Mouse (Mus musculus) bone marrow, adult 2 months (tissue): ENCODE results near the gene Acvr2b. TPM values are rescaled to one million over a fixed set of nuclear protein-coding genes. Genes with fewer than 3 reads are reported as not detected.

Source experiments
- H3K27ac ChIP-seq: fragments of 200-500 bp; 2 replicates; pipeline ENCODE4 v1.5.1; 2012; ENCODE audit warnings: low read depth, mild to moderate bottlenecking, control low read depth, inconsistent platforms, low read length; ENCODE audit not compliant: control insufficient read depth, poor library complexity, insufficient read depth
- H3K4me1 ChIP-seq: fragments of 200-500 bp; 2 replicates; pipeline ENCODE4 v1.6.1; 2011; ENCODE audit warnings: low read length; ENCODE audit not compliant: control insufficient read depth, insufficient read depth
- H3K4me3 ChIP-seq: fragments of 200-500 bp; replicated peaks from 2 replicates; pipeline ENCODE3; 2011; ENCODE audit warnings: mild to moderate bottlenecking, low read depth, low read length, control low read depth; ENCODE audit not compliant: control insufficient read depth
- CTCF ChIP-seq: fragments of 200-500 bp; IDR thresholded peaks from 2 replicates; pipeline ENCODE4 v1.5.1; 2011; ENCODE audit warnings: low read length, control low read depth; ENCODE audit not compliant: control insufficient read depth, insufficient read depth
- POLR2A ChIP-seq: fragments of 200-500 bp; IDR thresholded peaks from 2 replicates; pipeline ENCODE4 v1.6.1; 2011; ENCODE audit warnings: low read depth, mild to moderate bottlenecking, control low read depth, low read length, borderline replicate concordance; ENCODE audit not compliant: control insufficient read depth
- WGBS: fragments of 180-500 bp; shearing (Covaris S2); methylation state at CpG from one replicate; pipeline ENCODE4 v1.1.7; 2018; 5-methylcytosine and 5-hydroxymethylcytosine counted together
- polyA plus RNA-seq: library from polyadenylated mRNA; stranded (reverse); fragments of >200 nt; gene quantifications from 2 replicates; pipeline ENCODE4 v1.2.4, GENCODE M21; 2011; ENCODE audit warnings: low replicate concordance; ENCODE audit not compliant: missing spikeins, insufficient read depth, insufficient read length

Gene Acvr2b
- polyA plus RNA-seq, 1 experiment: 2.8 TPM

DNA sequence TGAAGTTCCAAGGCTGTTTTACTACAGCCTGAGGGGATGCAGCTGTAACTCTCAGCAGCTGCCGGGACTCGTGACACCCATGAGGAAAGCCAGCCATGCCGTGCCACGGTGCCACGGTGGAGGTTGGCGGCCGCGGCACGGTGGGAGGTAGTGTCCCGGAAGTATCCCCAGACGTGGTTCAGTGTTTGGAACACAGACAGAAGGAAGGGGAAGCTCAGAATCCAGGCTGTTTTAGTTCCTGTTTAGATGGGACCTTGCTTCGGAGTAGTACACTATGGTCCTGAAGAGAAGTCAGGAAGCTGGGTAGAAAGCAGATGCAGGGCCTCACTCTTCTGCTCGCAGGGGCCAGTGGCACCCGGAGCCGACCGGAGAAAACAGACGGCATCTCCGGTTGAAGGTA lies 16.1 kb downstream of the Acvr2b start:
- Histone ChIP-seq H3K27ac (no peak overlapping the region), H3K4me1 (no peaks in the 10 kb centered on the region), H3K4me3 (no peak overlapping the region)
- TF ChIP-seq POLR2A (no peak), CTCF (no peak)
- WGBS: 69% methylated on average over 18 of the region's 18 CpGs

DNA sequence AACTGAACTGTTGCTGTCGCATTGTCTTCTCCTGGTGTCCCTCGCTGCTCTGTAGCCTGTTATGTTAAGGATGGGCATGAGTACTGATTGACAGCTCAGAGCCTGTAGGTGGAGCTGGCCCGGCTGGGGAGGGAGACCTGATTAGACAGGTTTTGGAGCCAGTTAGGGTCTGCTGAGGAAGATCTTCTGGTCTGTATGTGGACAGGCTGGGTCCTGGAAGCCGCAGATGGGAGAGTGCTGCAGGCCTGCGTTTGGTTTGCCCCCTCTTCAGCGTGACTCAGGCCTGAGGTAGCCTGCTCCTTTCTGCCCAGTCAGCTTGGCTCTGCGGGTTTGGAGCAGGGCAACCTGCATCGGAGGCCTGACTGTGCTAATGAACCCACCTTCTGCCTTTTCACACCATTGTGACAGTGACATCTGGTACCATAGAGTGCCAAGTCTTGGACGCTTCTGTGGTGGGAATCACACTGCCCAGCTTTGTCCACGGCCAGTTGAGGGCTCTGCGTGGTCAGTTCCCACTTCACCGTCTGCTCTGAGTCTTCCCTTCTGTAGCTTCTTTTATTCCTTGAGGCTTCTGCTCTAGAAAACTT lies 18.0 kb downstream of the Acvr2b start:
- Histone ChIP-seq H3K27ac (no peak overlapping the region; the same call in 1 of the 2 replicates), H3K4me3 (no peak overlapping the region), H3K4me1 (no peaks in the 10 kb centered on the region; the same call in 1 of the 2 replicates)
- TF ChIP-seq CTCF (no peak), POLR2A (no peak)
- 91% methylated on average over 12 of the region's 12 CpGs for WGBS

DNA sequence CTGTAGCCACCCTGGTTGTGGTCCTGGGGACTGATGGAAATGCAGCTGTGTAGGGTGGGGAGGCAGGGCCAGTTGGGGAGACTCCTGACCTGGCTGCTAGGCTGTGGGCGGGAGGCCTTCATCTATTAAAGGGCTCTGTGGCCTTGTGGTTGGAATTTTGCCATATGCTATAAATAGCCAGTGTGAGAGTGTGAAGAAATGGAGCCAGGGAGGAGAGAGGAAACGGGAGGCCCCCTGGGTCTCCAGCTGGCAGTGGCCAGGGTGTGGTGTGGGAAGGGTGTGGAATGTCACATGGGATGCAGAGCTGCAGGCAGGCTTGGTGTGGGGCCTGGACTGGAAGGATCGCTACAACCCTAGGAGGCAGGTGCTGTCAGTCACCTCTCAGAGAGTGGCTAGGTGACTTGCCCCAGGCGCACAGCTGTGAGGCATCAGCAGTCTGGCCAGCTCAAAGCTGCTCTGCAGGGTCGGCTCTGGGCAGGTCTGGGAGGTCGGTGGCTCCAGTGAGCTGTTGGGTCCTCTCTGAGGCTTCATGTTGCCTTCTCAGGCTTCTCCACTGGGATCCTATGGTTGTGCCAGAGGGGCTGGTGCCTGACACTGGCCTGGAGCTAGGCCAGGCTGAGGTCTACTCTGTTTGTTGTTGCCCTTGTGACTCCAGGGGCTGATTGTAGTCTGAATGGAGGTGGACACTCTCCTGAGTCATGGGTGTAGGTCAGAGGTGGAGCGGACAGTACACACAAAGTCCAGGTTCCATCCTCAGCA lies 23.5 kb downstream of the Acvr2b start:
- TF ChIP-seq CTCF: no peak
- H3K27ac ChIP-seq: no peak overlapping the region
- 34% methylated on average over 7 of the region's 7 CpGs for WGBS
- H3K4me1 ChIP-seq: peaks cover 2% of the 10 kb centered on the region
- H3K4me3 ChIP-seq: no peak overlapping the region

DNA sequence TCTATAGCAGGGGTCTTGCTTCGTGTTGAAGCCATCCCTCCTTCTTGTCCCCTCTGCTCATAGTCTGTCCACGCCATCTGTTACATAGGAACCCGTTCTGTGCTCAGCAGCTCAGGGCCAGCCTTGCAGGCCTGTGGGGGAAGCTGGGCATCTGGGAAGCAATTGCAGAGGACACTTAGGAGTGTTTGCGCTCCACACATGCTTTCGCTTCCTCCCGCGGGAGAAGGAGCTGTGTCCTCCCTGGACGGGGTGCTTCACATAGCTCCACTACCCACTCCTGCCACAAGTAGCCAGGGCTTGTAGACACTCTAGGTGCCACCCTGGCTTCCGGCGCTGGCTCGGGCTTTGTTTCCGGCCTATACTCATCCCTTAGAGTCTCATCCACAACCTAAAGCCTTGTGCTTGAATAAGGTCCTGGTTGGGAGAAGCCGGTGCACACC lies 24.1 kb downstream of the Acvr2b start:
- 80% methylated on average over 13 of the region's 13 CpGs for WGBS
- peaks cover 2% of the 10 kb centered on the region for H3K4me1 ChIP-seq
- TF ChIP-seq POLR2A: no peak
- TF ChIP-seq CTCF: no peak
- no peak overlapping the region for H3K27ac ChIP-seq
- H3K4me3 ChIP-seq: no peak overlapping the region

DNA sequence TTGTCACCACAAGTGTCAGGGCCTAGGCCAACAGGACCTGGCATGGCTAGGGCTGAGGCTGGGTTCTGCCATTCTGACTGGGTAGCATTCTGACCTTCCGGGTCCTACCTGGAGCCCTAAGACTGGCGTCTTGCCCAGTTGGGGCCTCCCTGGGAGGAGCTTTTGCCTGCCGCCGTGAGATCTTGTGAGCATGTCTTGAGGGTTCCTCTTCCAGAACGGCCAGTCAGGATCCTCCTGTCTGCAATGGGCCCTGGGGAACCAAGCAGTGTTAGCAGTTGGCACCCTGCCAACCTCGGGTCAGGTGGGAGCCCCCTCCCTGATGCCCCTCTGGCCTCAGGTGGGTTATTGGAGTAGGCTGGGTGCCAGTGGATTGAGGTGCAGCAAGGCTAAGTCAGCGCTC lies 24.6 kb downstream of the Acvr2b start:
- 40% methylated on average over 7 of the region's 7 CpGs for WGBS
- Histone ChIP-seq H3K4me1 (peaks cover 2% of the 10 kb centered on the region), H3K4me3 (no peak overlapping the region)

DNA sequence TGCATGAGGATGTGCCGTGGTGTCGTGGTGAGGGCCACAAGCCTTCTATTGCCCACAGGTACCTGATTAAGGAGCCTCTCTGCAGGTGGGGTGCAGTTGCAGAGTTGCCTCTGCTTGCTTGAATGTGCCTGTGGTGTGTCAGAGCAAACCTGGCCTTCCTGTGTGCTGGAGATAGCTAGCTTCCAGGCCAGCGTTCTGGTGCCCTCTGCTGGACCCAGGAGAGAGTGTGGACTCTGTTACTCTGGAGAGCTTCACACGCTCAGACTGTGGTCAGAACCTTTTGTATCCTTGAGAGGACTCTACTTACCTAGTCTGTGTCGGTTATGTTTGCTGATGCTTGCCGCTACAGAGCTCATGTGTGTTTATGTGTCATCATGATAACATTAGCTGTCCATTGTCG lies 28.4 kb downstream of the Acvr2b start:
- 42% methylated on average over 7 of the region's 7 CpGs for WGBS
- TF ChIP-seq CTCF (peak; percentile 78), POLR2A (no peak)
- H3K4me1 ChIP-seq: peaks cover 1% of the 10 kb centered on the region
- H3K4me3 ChIP-seq: no peak overlapping the region
- H3K27ac ChIP-seq: no peak overlapping the region

More for the DNA sequence above, 24.6 kb downstream of the Acvr2b start:
- no peak overlapping the region for H3K27ac ChIP-seq
- TF ChIP-seq CTCF (no peak), POLR2A (no peak)

DNA sequence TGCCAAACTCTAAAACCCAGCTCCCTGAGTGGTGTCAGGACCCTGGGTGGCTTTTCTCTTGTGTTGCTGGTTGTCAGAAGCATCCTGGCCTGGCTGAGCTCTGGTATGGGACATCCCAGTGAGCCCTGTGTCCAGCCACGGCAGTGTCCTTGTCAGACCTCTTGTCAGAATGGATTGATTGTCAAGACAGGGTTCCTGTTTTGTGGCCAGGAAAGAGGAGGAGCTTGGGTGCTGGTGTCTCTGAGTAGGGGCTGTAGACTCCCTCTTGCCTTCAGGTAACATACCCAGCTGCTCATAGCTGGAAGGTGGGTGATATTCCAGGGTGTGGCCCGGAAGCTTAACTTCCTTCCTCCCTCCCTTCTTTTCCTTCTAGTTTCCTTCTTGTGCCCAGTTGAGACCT lies 33.9 kb downstream of the Acvr2b start:
- H3K4me3 ChIP-seq: no peak overlapping the region
- H3K27ac ChIP-seq: no peak overlapping the region
- WGBS: 24% methylated on average over 2 of the region's 2 CpGs
- H3K4me1 ChIP-seq: no peaks in the 10 kb centered on the region
- TF ChIP-seq POLR2A (no peak), CTCF (no peak)

DNA sequence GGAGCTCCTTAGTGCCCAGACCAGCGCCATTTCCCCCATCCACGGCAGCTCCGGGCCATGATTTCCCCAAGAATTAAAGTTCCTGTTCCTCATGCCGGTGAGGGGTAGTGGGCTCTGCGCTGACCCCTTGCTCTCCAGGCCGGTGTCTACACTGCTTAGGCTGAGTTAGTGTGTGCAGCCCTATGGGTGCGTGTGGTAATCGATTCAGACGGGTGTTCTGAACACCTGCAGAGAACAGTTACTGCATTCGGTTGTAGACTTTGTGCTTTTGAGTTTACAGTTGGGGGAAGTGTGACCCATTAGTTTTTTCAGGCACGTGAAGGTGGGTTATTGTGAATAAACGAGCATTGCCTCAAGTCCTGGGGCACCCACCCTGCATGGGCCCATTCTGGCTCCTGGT lies 36.1 kb downstream of the Acvr2b start:
- no peak for TF ChIP-seq POLR2A
- no peak for TF ChIP-seq CTCF
- H3K27ac ChIP-seq: no peak overlapping the region
- no peaks in the 10 kb centered on the region for H3K4me1 ChIP-seq
- no peak overlapping the region for H3K4me3 ChIP-seq
- 81% methylated on average over 12 of the region's 12 CpGs for WGBS

DNA sequence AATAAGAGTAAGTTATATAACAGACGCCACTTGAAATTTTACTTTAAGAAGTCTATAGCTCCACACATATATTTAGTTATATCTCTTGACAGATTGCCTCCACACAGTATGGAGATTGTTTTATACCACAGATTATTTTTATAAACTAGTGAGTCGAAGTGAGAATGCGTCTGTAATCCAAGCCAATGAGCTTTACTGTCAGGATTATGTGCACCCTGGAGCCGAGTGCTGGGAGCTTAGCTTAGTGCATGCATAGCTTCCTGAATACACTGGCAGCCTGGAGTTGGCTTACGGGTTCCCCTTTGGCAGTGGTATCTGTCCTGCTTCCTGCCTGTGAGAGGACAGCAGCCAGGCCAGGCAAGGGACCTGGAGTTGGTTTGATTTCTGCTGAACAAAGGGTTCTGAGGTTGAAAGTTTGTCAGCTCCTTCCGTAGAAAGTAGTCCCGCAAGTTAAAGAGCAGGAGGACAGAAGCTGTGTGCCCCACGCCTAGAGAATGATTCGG lies 36.6 kb downstream of the Acvr2b start:
- no peaks in the 10 kb centered on the region for H3K4me1 ChIP-seq
- no peak overlapping the region for H3K27ac ChIP-seq
- TF ChIP-seq POLR2A: no peak
- no peak for TF ChIP-seq CTCF
- WGBS: 82% methylated on average over 9 of the region's 9 CpGs
- H3K4me3 ChIP-seq: no peak overlapping the region
